9 mouse cellular contexts compared by ENCODE assay signal in genomic region chr5:124337909-124338308, GRCm38 (mm10). TPM values are rescaled to one million over a fixed set of nuclear protein-coding genes. Genes with fewer than 3 reads are reported as not detected.
A peak's percentile ranks its signal among the peaks of the same experiment; 100 is the strongest.
DNase-seq lines count a peak whose midpoint lies in the region; ATAC-seq lines count a peak whose summit lies in the region.
"Had no signal": no experiment of that assay in that cellular context is flagged by ENCODE, and none has a peak within 500 bp of the region (broad histone marks: within the 10 kb centered on the region; RNA-seq: fewer than 3 reads in every experiment).

No protein-coding gene starts in this region.

- H3K4me1 ChIP-seq in midbrain, embryonic 14.5 days (ENCODE audit: control insufficient read depth, insufficient read depth, low read length): 0 out of 2 replicates have a peak, but pooled peaks cover 6% of the 10 kb centered on the region
- H3K4me1 ChIP-seq in midbrain, embryonic 10.5 days: peaks cover 27% of the 10 kb centered on the region
- peaks cover 13% of the 10 kb centered on the region for H3K4me1 ChIP-seq in stomach, embryonic 14.5 days (ENCODE audit: control insufficient read depth, insufficient read depth, low read length)

- WGBS in midbrain, embryonic 14.5 days: 58% methylated on average over 9 of the region's 9 CpGs
- WGBS in midbrain, embryonic 10.5 days: 82% methylated on average over 9 of the region's 9 CpGs
- 31% methylated on average over 9 of the region's 9 CpGs for WGBS in stomach, embryonic 14.5 days

- H3K27ac ChIP-seq in midbrain, embryonic 14.5 days (replicated peaks; ENCODE audit: low read depth, low read length): peak overlapping the region; percentile 22; the same call in 1 of the 2 replicates
- H3K27ac ChIP-seq in midbrain, embryonic 10.5 days (replicated peaks): no peak overlapping the region
- peak overlapping the region; percentile 12; the same call in 1 of the 2 replicates for H3K27ac ChIP-seq in stomach, embryonic 14.5 days (ENCODE audit: low read length)

- H3K9me3 ChIP-seq in midbrain, embryonic 14.5 days (ENCODE audit: control insufficient read depth, low read length): no peaks in the 10 kb centered on the region
- H3K9me3 ChIP-seq in midbrain, embryonic 10.5 days (replicated peaks): no peaks in the 10 kb centered on the region
- H3K9me3 ChIP-seq in stomach, embryonic 14.5 days (ENCODE audit: control insufficient read depth, low read depth, low read length): no peaks in the 10 kb centered on the region
- H3K9me3 ChIP-seq: heart, embryonic 15.5 days had no signal

- H3K9ac ChIP-seq in midbrain, embryonic 14.5 days (replicated peaks; ENCODE audit: low read length): no peak overlapping the region
- no peak overlapping the region for H3K9ac ChIP-seq in stomach, embryonic 14.5 days (replicated peaks; ENCODE audit: low read depth, low read length)
- H3K9ac ChIP-seq: heart, embryonic 15.5 days had no signal

- DNase-seq in cerebellum, postnatal 14 days: peak; percentile 53 to 62
- no peak for DNase-seq in cerebellum, adult 11 months
- peak; percentile 31 for DNase-seq in midbrain, embryonic 14.5 days
- DNase-seq in midbrain, embryonic 10.5 days (ENCODE audit: low spot score): no peak
- DNase-seq in layer of hippocampus, adult 8-10 months (ENCODE audit: low spot score in 2 of 2): peak; percentile 60 to 69
- no peak for DNase-seq in urinary bladder, adult 2 months (ENCODE audit: low spot score)

- ATAC-seq in midbrain, embryonic 14.5 days (ENCODE audit: low FRiP score, low TSS enrichment): no peak
- peak; percentile 17; the same call in 1 of the 2 replicates for ATAC-seq in stomach, embryonic 14.5 days (ENCODE audit: insufficient number of reproducible peaks, insufficient read depth, low FRiP score, low read depth)
- ATAC-seq in erythroblast, adult 5-6 weeks (replicated peaks; ENCODE audit: low FRiP score, poor library complexity, severe bottlenecking): no peak

- no peak overlapping the region for H3K4me2 ChIP-seq in midbrain, embryonic 14.5 days (ENCODE audit: low read length)
- no peak overlapping the region for H3K4me2 ChIP-seq in stomach, embryonic 14.5 days (replicated peaks; ENCODE audit: low read depth, low read length)
- H3K4me2 ChIP-seq: heart, embryonic 15.5 days had no signal

- H3K27me3 ChIP-seq in midbrain, embryonic 14.5 days (ENCODE audit: control insufficient read depth, insufficient read depth, low read length): no peaks in the 10 kb centered on the region
- H3K27me3 ChIP-seq in midbrain, embryonic 10.5 days (ENCODE audit: low read depth, poor library complexity, severe bottlenecking): no peaks in the 10 kb centered on the region
- H3K27me3 ChIP-seq in stomach, embryonic 14.5 days (ENCODE audit: control insufficient read depth, insufficient read depth, low read length): no peaks in the 10 kb centered on the region
- H3K27me3 ChIP-seq: heart, embryonic 15.5 days had no signal

- H3K4me3 ChIP-seq in midbrain, embryonic 14.5 days (replicated peaks; ENCODE audit: low read depth, low read length): no peak overlapping the region
- H3K4me3 ChIP-seq in midbrain, embryonic 10.5 days: no peak overlapping the region
- H3K4me3 ChIP-seq in stomach, embryonic 14.5 days (ENCODE audit: low read depth, low read length): no peak overlapping the region
- H3K4me3 ChIP-seq: heart, embryonic 15.5 days had no signal

- 0 out of 2 replicates have a peak, but pooled peaks cover 6% of the 10 kb centered on the region for H3K36me3 ChIP-seq in midbrain, embryonic 14.5 days (ENCODE audit: control insufficient read depth, insufficient read depth, low read length)
- peaks cover 29% of the 10 kb centered on the region for H3K36me3 ChIP-seq in midbrain, embryonic 10.5 days
- no peaks in the 10 kb centered on the region for H3K36me3 ChIP-seq in stomach, embryonic 14.5 days (ENCODE audit: control insufficient read depth, insufficient read depth, low read length)

RNA-seq across cellular contexts. Expression of gene 2810006K23Rik, which starts 10.0 kb away (rescaled TPM):
- 9.1 and 10.6 TPM in 2 replicates for polyA plus RNA-seq in midbrain, embryonic 14.5 days (2014; fragmentation: Nextera tagmentation; extraction: Ambion mirVana)
- polyA plus RNA-seq in midbrain, embryonic 10.5 days (2016; fragmentation: Nextera tagmentation; extraction: Ambion mirVana): 27.8 and 30.2 TPM in 2 replicates
- total RNA-seq in layer of hippocampus, adult 8-10 months (2022): 10 to 100 TPM; 12.3 to 17.1 (median 14.6) TPM
- polyA plus RNA-seq in stomach, embryonic 14.5 days (2014; fragmentation: Nextera tagmentation; extraction: Ambion mirVana): 9.1 and 10.8 TPM in 2 replicates
- 2.3 and 2.9 TPM in 2 replicates for total RNA-seq in erythroblast, adult 5-6 weeks (2015; ENCODE audit: low replicate concordance)
- 3.1 and 3.3 TPM in 2 replicates for total RNA-seq in erythroblast, adult 5-6 weeks (2017; ENCODE audit: low replicate concordance)
- 9.1 and 9.6 TPM in 2 replicates for polyA plus RNA-seq in urinary bladder, adult 2 months (2012; rRNA removed)

RNA-seq across cellular contexts. Expression of gene Mphosph9, which starts 10.1 kb away (rescaled TPM):
- polyA plus RNA-seq in midbrain, embryonic 14.5 days (2014; fragmentation: Nextera tagmentation; extraction: Ambion mirVana): 11.7 and 16.8 TPM in 2 replicates
- 16.2 and 18.5 TPM in 2 replicates for polyA plus RNA-seq in midbrain, embryonic 10.5 days (2016; fragmentation: Nextera tagmentation; extraction: Ambion mirVana)
- total RNA-seq in layer of hippocampus, adult 8-10 months (2022): 10 to 100 TPM; 17.5 to 26.2 (median 24.9) TPM
- 18.3 and 20.2 TPM in 2 replicates for polyA plus RNA-seq in stomach, embryonic 14.5 days (2014; fragmentation: Nextera tagmentation; extraction: Ambion mirVana)
- 3.1 and 14.4 TPM in 2 replicates for total RNA-seq in erythroblast, adult 5-6 weeks (2015; ENCODE audit: low replicate concordance)
- 7.8 and 28.5 TPM in 2 replicates for total RNA-seq in erythroblast, adult 5-6 weeks (2017; ENCODE audit: low replicate concordance)
- polyA plus RNA-seq in urinary bladder, adult 2 months (2012; rRNA removed): 7.2 and 7.7 TPM in 2 replicates

RNA-seq across cellular contexts. Expression of gene Cdk2ap1, which starts 25.0 kb away (rescaled TPM):
- polyA plus RNA-seq in midbrain, embryonic 14.5 days (2014; fragmentation: Nextera tagmentation; extraction: Ambion mirVana): 72.3 and 76.7 TPM in 2 replicates
- polyA plus RNA-seq in midbrain, embryonic 10.5 days (2016; fragmentation: Nextera tagmentation; extraction: Ambion mirVana): 61.6 and 64.3 TPM in 2 replicates
- 100 to 1,000 TPM in 2 of 4 experiments, 10 to 100 TPM in 2; 92.2 to 111 (median 102) TPM for total RNA-seq in layer of hippocampus, adult 8-10 months (2022)
- polyA plus RNA-seq in stomach, embryonic 14.5 days (2014; fragmentation: Nextera tagmentation; extraction: Ambion mirVana): 50.8 and 53.7 TPM in 2 replicates
- 46.4 and 55.1 TPM in 2 replicates for total RNA-seq in erythroblast, adult 5-6 weeks (2015; ENCODE audit: low replicate concordance)
- 31.2 and 56.3 TPM in 2 replicates for total RNA-seq in erythroblast, adult 5-6 weeks (2017; ENCODE audit: low replicate concordance)
- polyA plus RNA-seq in urinary bladder, adult 2 months (2012; rRNA removed): 106 and 119 TPM in 2 replicates

Comparison
In these comparisons a context has a peak if more than half of its experiments do, and no peak if none do; other contexts are left out.
1. DNase-seq: peak in cerebellum, postnatal 14 days (2 of 2), midbrain, embryonic 14.5 days (single experiment) and layer of hippocampus, adult 8-10 months (2 of 2); none in cerebellum, adult 11 months (single experiment), midbrain, embryonic 10.5 days (single experiment) and urinary bladder, adult 2 months (single experiment).